Comparison of ENCODE assay signal across 9 mouse cellular contexts in genomic region chr19:15998157-15998556, GRCm38 (mm10). TPM values are rescaled to one million over a fixed set of nuclear protein-coding genes. Genes with fewer than 3 reads are reported as not detected.
A peak's percentile ranks its signal among the peaks of the same experiment; 100 is the strongest.
DNase-seq lines count a peak whose midpoint lies in the region; ATAC-seq and TF ChIP-seq lines count a peak whose summit lies in the region.
"Had no signal": no experiment of that assay in that cellular context is flagged by ENCODE, and none has a peak within 500 bp of the region (broad histone marks: within the 10 kb centered on the region; RNA-seq: fewer than 3 reads in every experiment).

No protein-coding gene starts in this region.

- no peak overlapping the region for H3K4me3 ChIP-seq in G1E (ENCODE audit: low read depth, low read length)
- H3K4me3 ChIP-seq: hindbrain, embryonic 15.5 days had no signal

- no peaks in the 10 kb centered on the region for H3K36me3 ChIP-seq in G1E (replicated peaks)
- H3K36me3 ChIP-seq: hindbrain, embryonic 15.5 days had no signal

- no peaks in the 10 kb centered on the region for H3K9me3 ChIP-seq in G1E (replicated peaks)
- H3K9me3 ChIP-seq: hindbrain, embryonic 15.5 days had no signal

- peak; percentile 8 for DNase-seq in G1E (ENCODE audit: low spot score)
- peak; percentile 20 for DNase-seq in adrenal gland, adult 8-10 months
- DNase-seq in embryo, embryonic 11 days: peak; percentile 81
- DNase-seq in heart, adult 9 months (ENCODE audit: low spot score in 2 of 2): peak; percentile 18 to 31
- DNase-seq in layer of hippocampus, adult 9-10 months (ENCODE audit: low spot score): peak; percentile 66
- peak; percentile 48 for DNase-seq in lung, postnatal 25 days (ENCODE audit: low spot score)
- peak; percentile 81 for DNase-seq in retina, postnatal 1 day
- peak; percentile 33 for DNase-seq in yolk sac, embryonic 10.5 days (ENCODE audit: low spot score)

- peak; percentile 71 for TF ChIP-seq CTCF in G1E (IDR thresholded peaks at IDR 0.05; ENCODE audit: low read depth, low read length)

- peaks cover 9% of the 10 kb centered on the region; the same call in 1 of the 2 replicates for H3K4me1 ChIP-seq in G1E (ENCODE audit: insufficient read depth, low read depth, low read length)

- peaks cover 9% of the 10 kb centered on the region for H3K27me3 ChIP-seq in G1E (ENCODE audit: insufficient read depth, low read length)
- H3K27me3 ChIP-seq: hindbrain, embryonic 15.5 days had no signal

- no peak for ATAC-seq in G1E (ENCODE audit: extremely low read depth, insufficient number of reproducible peaks, low FRiP score, poor library complexity, severe bottlenecking)

RNA-seq across cellular contexts. Expression of gene Cep78, which starts 13.4 kb away (rescaled TPM):
- total RNA-seq in G1E (2014; fragmentation: Nextera tagmentation): 13.8 and 17.3 TPM in 2 replicates
- total RNA-seq in G1E (2017): 20.7 and 21.9 TPM in 2 replicates
- 8.6 and 9.9 TPM in 2 replicates for polyA plus RNA-seq in G1E (2012)
- 10 to 100 TPM in 2 of 4 experiments, 1 to 10 TPM in 2; 8.4 to 18.1 (median 11.0) TPM for total RNA-seq in adrenal gland, adult 8-10 months (2022)

RNA-seq across cellular contexts. Expression of gene Psat1, which starts 51.0 kb away (rescaled TPM):
- total RNA-seq in G1E (2014; fragmentation: Nextera tagmentation) (142 and 167 TPM in 2 replicates), G1E (2017) (135 and 146 TPM in 2 replicates)
- polyA plus RNA-seq in G1E (2012): 24.0 and 27.6 TPM in 2 replicates
- 100 to 1,000 TPM in 1 of 4 experiments, 10 to 100 TPM in 3; 38.3 to 144 (median 66.5) TPM for total RNA-seq in adrenal gland, adult 8-10 months (2022)

Comparison
In these comparisons a context has a peak if more than half of its experiments do, and no peak if none do; other contexts are left out.
1. DNase-seq: peak in every context shown above with its lines; median percentile 81 in embryo, embryonic 11 days; 81 in retina, postnatal 1 day; 66 in layer of hippocampus, adult 9-10 months; 48 in lung, postnatal 25 days; 33 in yolk sac, embryonic 10.5 days; 24 in heart, adult 9 months; 20 in adrenal gland, adult 8-10 months; 8 in G1E.